Mouse (Mus musculus): Measurements from ENCODE around the gene Gucy2e.

DNA sequence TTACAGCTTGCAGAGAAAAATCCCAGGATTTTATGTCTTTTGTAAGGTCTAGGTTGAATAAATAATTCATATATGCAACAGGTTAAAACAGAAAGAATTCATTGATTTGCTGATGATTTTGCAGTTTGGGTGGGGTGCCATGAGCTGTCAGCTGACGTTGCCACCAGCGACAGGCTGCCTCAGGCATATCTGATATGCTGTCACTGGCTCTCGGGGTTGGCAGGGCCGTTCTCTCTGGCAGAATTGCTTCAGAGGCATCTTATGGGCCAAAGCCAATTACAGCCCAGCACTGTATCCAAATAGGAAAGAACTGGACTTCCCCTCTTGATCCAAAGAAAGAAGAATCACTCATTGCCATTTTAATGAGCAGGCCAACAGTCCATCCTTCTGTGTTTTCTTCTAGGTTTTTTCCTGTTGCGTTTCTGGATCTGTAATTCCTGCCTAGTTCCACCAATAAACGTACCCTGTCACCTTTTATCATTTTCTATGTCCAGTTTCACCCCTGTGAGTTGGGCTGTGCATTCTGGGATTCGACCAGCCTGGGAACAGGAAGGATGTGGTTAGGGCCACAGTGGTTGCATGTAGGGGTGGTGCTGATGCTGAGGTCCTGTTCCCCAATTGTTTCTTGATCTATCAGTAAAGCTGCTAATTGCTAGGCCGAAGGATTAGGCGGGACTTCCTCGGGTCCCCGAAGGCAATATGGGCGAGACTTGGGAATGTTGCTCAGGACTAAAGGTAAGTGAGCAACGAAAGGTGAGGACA lies 34.2 kb downstream of the Gucy2e start:
- no peak for TF ChIP-seq CTCF (IDR thresholded peaks at IDR 0.05; ENCODE audit: low read depth)
- no peak for TF ChIP-seq EP300 (optimal IDR thresholded peaks at IDR 0.05)

Data from stomach, postnatal 0 days (tissue).